Mouse (Mus musculus): ENCODE data around the gene Trmt1.

Trmt1 gene

DNA sequence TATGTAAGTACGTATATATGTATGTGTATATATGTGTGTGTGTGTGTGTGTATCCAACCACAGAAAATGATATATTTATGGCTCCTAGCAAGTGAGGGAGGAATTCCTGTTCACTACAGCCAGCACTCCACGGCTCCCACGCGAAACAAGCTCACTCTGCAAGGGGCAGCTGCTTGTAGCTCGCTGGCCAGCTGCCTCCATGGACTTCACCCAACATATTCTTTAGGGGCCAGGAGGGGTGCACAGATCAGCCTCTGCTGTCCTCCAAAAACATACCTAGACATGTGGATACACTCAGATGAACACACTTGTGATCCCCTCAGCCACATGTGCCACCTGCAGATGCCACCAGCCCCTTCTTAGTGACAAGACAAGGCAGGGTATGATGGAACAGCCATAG is 46.4 kb downstream of the Trmt1 start:
- DNase-seq (ENCODE audit: low spot score) = no peak

DNA sequence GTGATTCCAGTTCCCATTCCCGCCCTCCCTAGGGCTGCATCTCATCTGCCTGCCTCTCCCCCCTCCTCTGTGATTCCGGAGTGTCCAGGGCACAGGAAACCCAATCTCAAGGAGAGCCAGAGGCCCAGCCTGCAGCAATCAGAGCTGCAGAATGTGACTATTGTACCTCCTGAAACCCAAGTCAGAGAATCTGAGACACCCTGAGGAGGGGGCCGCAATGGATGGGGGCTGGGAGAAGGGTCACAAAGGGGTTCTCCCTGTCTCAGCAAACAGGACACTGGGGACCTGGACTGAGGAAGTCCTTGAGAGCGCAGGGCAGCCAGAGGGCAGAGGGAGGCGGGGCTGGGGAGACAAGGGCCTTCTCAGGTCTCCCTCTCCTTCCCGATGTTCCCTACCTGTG is 46.9 kb downstream of the Trmt1 start:
- DNase-seq (ENCODE audit: low spot score) = no peak

DNA sequence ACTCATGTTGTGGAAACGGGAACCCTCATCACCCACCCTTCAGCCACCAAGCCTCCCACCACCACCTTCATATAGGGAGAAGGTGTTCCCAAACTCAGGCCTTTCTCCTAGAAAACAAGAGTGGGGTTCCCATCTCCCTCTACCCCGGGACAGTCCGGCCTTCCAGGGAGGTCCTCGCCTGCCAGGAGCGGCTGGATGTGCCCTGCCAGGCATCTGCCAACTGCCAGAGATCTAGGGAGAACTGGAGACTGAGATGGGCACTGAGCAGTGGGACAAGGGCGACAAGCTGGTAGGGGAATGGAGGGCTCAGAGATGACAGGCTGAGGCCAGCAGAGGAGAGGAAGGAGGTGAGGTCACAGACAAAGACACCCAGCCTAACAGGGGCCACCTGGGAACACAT is 47.9 kb downstream of the Trmt1 start:
- DNase-seq (ENCODE audit: low spot score) = no peak

DNA sequence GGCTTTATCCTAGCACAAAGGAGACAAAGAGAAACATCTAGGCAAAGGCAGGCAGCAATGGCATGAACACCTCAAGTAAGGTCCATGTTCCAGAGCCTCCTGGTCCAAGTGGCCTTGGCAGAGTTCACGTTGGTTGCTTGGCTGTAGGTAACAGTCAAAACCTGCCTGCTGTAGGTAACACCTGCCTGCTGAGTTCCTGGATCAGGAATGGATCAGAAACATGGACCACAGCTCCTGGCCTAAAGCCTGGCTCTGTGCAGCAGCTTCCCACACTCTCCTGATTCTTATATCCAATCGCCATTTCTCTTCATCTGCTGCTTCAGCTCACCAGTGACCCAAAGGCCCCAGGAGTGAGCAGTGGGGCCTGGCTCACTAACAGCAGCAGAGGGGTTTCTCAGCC is 48.6 kb downstream of the Trmt1 start:
- no peak for DNase-seq (ENCODE audit: low spot score)

DNA sequence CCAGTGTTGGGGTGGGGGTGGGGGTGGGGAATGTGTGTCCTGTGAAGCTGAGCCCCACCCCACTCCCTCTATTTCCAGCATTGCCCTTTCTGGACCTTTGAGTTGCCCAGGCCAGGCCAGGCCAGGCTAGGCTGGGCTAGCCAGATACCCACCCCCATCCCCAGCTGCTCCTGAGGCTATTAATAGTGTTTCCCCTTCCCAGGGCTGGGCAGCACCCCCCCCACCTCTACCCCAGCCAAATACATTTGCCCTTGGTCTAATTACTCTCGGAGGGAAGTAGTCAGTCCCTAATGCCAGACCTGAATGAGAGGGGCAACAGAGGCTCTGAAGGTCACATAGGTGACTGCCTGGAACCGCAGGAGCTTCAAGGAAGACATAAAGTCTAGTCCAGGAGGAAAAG is 49.5 kb downstream of the Trmt1 start:
- DNase-seq (ENCODE audit: low spot score) = no peak

DNA sequence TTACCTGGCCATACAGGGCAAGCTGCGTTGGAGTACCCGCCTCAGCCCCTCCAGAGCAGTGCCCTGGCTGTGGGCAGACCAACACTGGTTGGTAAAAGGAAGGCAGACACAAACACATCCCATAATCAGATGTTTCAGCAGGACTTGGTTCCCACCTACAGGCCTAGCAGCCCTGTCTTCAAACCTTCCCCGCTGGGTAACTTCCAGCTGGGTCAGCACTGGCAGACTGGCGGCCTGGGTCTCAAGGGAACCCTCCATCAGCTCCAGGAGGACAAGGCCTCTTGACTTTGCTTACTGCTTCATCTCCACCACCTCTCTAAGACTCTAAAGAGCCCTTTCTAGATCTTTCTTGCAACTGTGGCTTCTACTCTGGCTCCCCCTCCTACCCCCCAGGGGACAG is 50.4 kb downstream of the Trmt1 start:
- DNase-seq (ENCODE audit: low spot score) = peak; percentile 67

DNA sequence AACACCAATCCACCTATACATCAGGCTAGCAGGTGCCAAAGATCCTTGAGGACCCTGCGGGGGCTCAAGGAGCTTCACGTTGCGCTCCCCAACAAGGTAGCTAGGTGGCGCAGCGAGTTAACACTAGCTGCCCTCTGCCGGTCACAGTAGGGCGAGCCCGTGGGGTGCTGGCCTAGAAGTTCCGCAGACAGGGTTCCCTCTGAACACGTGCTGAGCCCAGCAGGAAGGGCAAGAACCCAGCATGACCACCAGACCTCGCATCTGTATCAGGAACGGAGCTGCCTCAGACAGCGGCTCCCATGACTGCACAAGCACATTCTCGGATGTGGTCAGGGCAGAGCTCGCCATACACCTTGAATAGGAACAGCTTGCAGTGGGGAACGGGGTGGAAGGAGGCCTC is 51.5 kb downstream of the Trmt1 start:
- peak; percentile 63 for DNase-seq (ENCODE audit: low spot score)

DNA sequence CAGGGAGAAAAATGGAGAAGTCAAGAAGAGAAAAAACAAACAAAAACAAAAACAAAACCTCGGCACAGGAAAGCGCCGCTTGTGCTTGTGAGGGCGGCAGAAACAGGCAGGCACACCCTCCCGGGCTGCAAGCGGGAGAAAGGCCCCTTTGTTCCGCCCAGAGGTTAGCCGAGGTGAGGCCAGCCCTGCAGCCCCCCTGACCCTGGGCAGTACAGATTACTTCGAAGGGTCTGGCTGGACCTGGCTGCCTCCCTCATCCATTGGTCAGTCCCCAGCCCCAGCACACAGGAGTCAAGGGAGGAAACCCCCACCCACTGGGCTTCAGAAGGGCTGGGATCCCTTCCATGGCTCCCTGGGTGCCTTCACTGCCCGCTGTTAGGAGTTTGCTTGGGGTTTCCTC is 52.2 kb downstream of the Trmt1 start:
- DNase-seq (ENCODE audit: low spot score) = no peak

DNA sequence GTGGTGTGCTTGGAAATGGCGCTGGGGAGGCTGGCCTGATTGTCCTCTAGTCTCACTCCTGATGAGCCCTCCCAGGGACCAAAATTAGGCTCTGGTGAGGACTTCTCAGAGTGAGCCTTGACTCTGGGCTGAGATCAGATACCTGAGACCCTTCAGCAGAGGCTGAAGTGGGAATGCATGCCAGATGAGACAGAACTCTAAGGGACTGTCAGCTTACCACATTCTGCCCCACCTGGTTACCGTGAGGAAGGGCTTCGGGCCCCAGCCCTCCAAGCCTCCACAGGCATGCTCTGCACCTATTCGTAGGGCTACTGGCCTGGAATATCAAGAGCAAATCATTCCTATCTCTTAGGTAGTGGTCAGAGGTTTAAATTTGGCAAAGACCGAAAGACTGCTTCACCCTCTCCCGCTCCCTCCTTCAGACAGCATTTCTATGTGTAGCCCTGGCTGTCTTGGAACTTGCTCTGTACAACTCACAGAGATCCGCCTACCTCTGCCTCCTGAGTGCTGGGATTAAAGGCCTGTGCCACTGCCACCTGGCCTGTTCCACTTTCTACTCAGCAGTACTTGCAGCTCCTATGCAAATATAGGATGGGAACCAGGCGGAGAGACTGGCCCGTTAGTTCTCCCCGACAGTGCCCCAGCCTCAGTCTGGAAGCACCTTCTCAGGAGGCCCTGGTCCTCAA is 52.8 kb downstream of the Trmt1 start:
- DNase-seq (ENCODE audit: low spot score) = no peak

DNA sequence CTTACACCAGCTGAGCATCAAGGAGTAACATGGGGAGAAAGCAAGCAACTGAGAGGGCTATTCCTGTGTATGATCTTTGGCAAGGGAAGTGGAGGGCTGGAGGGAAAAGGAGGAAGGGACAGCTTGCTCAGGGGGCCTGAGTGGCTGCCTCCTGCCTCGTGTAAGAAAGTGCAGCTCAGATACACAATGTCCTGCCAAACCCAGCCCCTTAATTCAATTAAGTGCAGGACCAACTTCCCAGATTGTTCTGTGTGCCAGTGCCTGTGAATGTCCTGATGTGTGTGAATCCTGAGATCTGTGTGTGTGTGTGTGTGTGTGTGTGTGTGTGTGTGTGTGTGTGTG is 53.3 kb downstream of the Trmt1 start:
- DNase-seq (ENCODE audit: low spot score) = no peak

DNA sequence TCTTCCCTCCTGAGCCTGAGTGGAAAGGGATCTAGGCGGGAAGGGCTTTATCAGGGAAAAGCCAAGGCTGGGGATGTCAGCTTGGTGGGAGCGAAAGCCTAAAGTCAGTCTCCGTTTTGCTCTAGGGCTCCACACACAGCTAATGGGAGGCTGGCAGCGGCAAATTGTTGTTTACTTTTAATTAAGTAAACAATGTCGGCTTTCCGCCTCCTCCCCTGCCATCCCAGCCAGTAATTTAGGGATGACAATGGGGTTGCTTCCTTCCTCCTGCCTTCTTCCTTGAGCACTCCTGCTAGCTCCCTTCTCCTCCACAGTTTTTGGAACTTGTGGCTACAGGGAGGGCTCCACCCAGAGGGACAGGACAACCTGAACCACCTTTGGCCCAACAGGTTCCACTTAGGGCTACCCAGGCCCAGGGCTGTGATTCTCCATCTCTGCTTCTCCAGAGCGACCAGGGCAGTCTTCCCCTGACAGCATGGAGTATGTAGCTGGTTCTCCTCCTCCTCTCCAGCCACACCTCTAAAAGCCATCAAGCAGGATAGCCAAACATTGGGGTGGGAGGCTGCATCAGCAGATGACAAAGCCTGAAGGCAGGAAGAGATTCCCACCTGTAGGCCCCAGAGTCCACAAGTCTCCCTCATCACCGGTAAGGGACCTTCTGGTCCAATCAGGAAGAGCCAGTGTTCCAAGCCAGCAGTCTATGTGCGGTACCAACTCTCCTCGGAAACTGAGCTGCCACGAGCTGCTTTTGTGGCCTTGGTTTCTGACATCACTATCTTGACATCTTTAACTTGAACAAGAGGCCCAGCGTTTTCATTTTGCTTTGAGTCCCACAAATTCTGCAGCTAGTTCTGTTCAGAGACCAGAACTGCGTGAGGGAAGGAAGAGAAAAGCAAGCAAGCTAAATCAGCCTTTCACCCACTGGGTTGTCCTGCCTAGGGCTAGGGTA is 55.1 kb downstream of the Trmt1 start:
- DNase-seq (ENCODE audit: low spot score) = no peak

DNA sequence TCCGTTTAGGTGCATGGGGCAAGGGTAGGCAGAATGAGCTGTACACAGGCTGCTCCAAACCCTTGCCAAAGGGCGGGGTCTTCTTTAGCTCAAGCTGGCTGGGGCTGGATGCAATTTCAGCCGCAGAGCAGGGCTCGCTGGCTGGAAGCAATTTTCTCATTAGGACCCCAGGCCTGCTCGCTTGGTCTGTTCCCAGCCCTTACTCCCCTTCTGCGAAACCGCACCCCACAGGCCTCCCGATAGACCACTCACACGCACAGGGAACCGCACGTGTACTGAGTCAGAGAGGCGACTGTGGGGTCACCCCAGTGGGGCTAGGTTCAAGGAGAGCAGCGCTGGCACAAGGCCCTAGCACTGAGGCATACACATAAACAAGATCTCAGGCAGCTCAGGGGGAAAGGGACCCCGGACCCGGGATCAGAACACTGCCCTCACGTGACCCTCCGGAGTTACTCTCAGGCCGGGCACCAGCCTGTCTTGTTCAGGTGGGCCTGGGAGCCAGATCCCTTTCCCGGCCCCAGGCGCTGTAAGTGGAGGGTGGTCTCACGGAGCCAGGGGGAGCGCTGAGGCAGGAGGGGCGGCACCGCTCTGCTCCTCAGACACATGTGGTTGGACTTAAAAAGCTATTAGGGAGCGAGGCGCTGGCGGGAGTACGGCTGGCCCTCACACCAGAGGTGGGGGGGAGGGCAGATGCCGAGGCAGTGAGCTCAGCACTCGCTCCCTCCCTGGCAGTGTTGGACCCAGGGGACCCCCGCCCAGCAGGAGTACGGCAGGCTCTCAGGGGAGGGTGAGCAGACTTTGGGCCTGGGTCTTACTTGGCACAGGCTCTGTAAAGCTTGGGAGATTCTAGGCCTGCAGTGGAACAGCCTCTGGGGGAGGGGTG is 56.3 kb downstream of the Trmt1 start:
- peak; percentile 65 for DNase-seq (ENCODE audit: low spot score)

DNA sequence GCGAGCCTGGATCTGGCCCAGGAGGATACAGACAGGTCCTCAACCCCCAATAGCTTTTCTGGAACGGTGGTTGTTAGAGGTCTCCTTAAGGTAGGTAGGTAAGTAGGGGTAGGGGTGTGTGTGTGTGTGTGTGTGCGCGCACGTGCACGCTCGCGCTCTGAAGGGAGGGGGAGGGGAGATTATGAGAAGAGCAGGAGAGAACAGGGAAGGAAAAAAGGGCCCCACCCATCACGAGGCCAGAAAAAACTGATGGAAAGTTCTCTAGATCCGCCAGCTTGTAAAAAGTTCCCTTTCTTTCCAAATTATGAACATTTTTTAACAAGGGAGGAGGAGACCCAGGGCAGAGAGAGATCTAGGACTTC is 56.9 kb downstream of the Trmt1 start:
- peak; percentile 47 for DNase-seq (ENCODE audit: low spot score)

DNA sequence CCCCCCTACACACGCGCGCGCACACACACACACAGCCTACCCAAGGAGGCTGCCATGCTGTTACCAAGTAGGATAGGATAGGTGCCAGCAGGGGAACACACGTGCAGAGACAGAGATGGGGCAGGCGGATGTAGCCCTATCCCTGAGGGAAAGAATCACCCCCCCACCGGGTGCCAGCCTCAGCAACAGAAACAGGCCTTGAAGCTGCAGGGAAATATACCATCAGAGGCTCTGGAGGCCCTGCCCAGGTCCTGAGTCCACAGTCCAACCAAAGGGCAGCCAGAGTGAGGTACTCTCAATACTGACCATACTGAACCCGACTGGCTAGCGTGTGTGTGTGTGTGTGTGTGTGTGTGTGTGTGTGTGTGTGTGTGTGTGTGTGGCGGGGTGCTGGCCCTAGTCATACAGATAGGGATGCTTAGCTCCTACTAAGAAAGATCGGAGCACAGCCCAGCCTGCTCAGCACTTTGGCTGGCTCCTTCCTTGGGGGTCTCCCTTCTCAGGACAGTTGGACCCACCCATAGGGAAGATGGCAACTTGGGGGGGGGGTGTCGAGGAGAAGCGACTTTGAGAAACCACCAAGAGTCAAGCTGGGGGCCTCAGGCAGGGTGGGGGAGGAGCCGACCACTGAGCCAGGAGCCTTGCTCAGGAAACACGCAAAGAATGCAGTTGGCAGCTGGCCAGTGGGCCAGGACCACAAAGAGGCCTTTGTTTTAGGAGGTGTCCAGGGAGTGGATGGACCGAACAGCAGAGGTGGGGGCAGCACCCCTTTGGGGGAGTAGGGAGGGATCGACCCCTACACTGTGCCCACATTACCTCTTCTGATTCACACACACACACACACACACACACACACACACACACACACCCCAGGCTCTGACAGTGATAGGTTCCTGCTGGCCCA is 57.7 kb downstream of the Trmt1 start:
- no peak for DNase-seq (ENCODE audit: low spot score)

DNA sequence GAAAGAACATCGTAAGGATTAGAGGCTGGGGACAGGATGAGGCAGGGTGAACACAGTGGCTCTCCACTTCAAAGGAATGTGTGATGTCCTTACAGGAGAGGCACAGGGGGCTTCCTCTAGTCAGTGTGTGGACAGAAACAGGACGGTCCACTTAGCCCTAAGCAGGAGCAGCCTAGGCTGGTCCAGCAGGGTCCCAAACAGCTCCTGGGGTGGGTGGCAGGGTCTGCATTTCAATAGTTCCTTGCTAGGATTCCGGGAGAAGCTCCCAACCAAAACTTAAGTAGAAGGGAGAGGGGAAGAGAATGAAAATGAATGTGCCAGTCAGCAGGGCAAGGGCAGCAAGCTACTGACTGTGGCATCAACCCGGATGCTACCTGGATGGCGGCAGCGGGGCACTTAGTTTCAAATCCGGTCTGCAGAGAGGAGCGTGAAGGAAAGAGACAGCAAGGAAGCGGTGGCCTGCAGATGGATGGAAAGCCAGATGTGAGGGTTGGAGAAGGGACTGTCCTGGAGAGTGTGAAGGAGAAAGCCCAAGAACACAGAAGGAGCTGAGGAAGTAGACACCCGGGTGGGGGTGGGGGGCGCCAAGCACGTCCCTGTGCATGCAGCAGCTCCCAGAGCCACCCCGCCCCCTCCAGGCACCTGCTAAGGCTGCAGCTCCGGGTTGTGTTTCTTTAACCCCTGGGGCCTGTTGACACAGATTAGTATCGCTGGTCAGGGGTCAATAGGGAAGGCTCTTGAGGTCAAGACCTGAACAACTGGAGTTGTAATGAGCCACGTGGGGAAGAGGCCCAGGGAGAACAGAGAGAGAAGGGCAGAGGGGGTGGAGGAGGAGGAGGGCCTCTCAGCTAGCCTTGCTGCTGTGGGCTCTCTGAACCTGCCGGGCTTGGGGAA is 59.2 kb downstream of the Trmt1 start:
- DNase-seq (ENCODE audit: low spot score) = peak; percentile 65
